Mouse (Mus musculus) erythroblast, adult 5-6 weeks (primary cell): ENCODE data around the gene Rtp2. TPM values are rescaled to one million over a fixed set of nuclear protein-coding genes. Genes with fewer than 3 reads are reported as not detected.
A peak's percentile ranks its signal among the peaks of the same experiment; 100 is the strongest.

Experiments
- ATAC-seq: replicated peaks from 2 replicates; pipeline ENCODE4 v1.8.0; 2016; ENCODE audit warnings: moderate number of reproducible peaks, mild to moderate bottlenecking, moderate TSS enrichment, inconsistent platforms; ENCODE audit not compliant: poor library complexity, low FRiP score, severe bottlenecking
- total RNA-seq, 2 experiments: library from RNA; stranded (forward) in 1 of 2; stranded (reverse) in 1 of 2; fragments of 150-400 nt in 1 of 2; fragments of 200-764, 138-1000 nt in 1 of 2; gene quantifications; 2 replicates each; pipeline versions ENCODE4 v1.2.3 to v1.2.4; 2015 to 2017; ENCODE audit warnings: low replicate concordance in 2 of 2

The Rtp2 gene
- total RNA-seq (2015; ENCODE audit: low replicate concordance) (not detected in 2 replicates), total RNA-seq (2017; ENCODE audit: low replicate concordance) (not detected in 2 replicates)

- ATAC-seq = no peak
Observed at GRCm38 (mm10) chr16:23932294-23932693, at the start of gene Rtp2. Gene Rtp2, minus strand, starts transcription at chr16:23932394.

- no peak for ATAC-seq
Observed at GRCm38 (mm10) chr16:23980991-23981720, 49.0 kb upstream of the Rtp2 start.

DNA sequence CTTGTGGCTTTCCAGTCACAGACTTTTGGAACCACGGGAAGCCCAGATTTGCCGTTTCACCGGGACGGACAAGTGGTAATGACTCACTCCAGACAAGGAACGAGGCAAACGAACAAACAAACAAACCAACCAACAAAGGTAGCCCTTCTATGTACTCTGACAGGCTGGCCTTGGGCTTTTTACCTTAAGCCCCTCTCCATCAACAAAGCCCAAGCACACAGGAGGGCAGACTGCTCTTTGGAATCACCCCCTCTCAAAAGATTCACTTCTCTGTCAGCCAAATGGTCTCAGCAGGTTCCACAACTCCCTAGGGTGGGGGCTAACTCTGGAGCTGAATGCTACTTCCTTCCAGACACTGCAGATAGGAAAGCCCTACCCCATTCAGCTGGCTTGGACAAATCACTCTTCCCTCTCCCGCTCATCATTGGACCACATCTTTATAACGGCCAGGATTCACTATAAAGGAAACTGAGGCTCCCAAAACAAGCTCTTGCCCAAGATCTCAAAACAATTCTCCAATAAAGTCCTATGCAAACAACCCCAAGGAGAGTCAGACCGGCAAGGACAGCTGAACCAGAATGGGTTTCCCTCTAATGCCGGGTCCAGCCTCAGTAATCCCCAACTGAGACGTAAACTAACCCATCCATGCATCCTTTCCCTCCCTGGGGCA, 48.1 kb upstream of the Rtp2 start:
- no peak for ATAC-seq

DNA sequence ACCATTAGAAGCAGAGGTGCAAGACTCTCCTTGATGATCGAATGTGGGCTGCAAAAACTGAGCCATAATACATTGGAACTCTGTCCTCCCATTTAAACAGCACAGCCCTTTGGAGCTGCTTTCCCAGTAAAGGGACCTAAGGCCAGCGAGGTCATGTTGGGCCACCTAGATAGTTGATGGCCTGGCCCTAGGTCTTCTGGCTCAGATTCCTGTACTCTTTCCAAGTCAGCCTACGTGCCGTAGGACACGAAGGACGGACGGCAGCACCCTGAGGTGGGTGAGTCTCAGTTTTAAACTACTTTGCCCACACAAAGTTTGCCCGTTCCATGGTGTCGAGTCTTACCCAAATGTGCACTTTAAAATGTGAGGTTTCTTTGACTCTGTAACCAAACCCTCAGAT, 47.3 kb upstream of the Rtp2 start:
- ATAC-seq = no peak

DNA sequence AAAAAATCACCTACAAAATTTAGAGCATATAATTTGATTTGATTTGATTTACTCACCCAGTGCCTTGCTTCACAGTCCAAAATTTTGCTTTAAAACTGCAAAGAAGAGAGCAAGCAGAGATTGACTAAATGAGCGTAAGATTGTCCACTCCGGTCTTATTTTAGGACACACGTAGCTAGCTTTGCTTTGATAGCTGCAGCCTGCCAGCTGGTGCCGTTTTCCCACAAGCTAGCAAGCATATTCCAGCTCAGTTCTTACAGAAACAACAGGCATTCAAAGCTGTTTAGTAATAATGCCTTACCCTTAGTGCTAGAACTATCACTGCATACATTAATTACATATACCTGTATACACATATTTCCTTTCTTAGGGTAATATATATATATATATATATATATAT, 46.3 kb upstream of the Rtp2 start:
- no peak for ATAC-seq

DNA sequence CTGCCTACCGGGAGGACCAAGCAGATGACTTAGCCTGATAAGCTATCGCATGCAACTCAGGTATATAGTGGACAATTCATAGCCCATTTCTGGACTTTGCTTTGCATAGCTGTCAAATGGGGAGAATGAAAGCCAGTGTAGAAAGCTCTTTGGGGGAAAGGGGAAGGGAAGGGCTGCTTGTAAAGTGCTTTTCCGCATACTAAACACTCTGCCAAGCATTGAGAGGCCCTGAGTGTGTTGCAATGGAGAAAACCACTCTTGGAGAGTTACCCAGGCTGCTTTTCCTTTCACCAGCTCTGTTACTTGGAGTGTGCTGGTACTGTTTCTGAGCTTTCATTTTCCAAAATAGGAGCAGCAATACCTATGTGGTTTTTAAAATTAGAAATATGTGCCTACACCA, 45.5 kb upstream of the Rtp2 start:
- ATAC-seq = no peak

DNA sequence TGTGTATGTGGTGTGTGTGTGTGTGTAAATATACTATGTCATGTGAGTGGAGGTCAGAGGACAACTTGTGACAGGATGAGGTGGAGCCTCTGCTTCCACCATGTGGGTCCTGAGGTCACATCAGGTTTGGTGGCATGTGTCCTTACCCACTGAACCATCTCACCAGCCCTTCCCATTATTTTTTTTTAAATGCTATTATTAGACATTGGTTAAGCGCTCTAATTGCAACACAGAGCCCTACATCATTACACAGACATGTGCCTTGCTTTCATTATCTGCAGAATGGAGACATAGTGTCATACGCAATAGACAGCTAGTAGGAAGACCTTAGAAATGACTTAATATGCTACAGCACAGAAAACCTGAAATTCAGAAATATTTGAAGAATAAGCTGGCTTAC, 44.0 kb upstream of the Rtp2 start:
- no peak for ATAC-seq

DNA sequence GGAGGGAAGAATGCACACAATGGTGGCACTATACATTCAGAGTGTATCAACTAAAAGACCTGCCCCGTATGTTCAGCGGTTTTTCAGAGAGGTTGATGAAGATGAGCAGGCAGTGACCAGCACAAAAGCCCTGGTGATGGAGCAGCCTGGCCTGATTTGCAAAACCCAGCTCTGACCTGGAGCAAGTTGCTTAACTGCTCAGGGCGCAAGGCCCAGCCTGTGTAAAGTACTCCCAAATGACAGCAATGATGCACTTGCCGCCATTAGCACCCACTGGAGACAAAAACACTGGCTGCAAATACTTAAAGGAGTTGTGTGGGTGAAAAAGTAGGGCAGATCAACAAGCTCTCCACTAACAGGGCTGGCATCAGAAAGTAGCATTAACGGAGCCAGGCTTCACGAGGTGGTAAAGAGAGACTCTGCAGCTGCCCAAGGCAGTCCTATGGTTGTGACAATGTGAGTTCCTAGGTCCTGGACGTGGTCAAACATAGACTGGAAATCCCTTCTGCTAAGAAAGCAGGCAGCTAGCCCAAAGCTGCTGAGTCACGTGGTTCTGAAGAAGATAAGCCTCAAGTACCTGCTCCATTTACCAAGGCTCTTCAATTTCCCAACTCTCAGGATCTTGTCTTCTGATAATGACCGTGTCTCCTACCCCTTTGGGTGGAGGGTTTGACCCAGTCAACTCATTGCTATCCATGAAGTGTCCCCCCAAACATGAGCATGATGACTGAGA, 41.6 kb upstream of the Rtp2 start:
- ATAC-seq = no peak

DNA sequence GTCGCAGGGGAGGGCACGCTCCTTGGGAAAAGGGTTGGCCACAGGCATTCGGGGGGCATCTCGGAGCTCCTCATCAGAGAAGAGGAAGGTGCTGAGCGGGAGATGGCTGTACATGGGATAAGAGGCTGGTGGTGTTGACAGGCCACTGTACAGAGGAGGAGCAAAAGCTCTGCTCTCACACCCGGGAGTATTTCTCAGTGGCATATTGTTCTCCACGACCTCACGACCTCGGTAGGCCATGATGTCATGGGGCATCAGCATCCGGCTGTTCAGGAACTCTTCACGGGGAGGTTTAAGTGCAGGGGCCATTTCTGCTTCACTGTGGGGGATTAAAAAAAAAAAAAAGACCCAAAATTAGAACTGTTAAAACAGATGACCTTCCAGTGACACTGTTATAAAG, 40.7 kb upstream of the Rtp2 start:
- no peak for ATAC-seq

DNA sequence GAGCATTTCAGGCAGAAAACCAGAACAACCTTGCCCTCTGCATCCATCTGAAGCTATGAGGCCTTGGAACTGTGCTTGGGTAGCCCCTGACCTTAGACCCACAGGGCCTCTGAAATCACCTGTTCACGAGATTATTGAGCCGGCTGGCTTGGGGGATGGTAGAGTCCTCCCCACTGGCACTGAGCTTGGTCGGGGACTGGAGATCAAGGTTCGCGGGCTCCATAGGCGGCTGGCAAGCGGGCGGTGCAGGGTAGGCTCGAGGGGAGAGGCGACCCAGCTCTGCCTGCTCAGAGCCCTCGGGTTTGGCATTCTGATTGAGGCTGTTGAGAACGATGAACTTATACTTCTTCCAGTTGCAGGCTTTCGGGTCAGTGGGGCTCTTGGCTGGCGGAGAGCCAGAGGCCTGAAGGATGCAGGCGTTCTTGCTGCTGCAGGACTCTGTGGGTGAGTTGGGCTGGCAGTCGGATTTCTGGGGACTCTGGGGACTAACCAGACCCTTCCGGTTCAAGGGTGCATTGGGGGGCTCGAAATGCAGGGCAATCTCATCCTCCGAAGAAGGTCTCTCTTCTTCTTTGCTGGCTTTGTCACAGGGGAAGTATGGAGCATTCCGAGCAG, 40.0 kb upstream of the Rtp2 start:
- no peak for ATAC-seq

DNA sequence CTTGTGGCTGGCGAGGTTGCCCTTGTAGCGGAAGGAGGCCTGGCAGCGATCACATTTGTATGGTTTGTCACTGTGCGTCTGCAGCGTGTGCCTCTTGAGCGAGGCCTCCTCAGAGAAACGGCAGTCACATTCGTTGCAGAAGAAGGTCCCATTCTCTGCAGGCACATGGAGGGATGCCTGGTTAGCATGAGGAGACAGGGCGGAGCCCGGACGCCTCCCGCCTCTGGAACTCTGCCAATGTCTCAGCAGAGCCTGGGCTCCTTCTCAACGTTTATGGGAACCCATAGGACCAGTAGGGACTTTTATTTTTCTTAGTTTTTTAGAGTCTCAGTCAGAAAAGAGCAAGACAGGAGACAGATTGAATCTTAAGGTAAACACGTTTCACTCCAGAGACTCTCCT, 37.7 kb upstream of the Rtp2 start:
- no peak for ATAC-seq

GRCm38 (mm10) chr16:23968888-23969287, 36.7 kb upstream of the Rtp2 start:
- no peak for ATAC-seq

- ATAC-seq = peak; percentile 76
Observed at GRCm38 (mm10) chr16:23967301-23967700, 35.1 kb upstream of the Rtp2 start.

GRCm38 (mm10) chr16:23966066-23966465, 33.9 kb upstream of the Rtp2 start:
- ATAC-seq = no peak

- ATAC-seq = no peak
Observed at GRCm38 (mm10) chr16:23964706-23965367, 32.6 kb upstream of the Rtp2 start.

DNA sequence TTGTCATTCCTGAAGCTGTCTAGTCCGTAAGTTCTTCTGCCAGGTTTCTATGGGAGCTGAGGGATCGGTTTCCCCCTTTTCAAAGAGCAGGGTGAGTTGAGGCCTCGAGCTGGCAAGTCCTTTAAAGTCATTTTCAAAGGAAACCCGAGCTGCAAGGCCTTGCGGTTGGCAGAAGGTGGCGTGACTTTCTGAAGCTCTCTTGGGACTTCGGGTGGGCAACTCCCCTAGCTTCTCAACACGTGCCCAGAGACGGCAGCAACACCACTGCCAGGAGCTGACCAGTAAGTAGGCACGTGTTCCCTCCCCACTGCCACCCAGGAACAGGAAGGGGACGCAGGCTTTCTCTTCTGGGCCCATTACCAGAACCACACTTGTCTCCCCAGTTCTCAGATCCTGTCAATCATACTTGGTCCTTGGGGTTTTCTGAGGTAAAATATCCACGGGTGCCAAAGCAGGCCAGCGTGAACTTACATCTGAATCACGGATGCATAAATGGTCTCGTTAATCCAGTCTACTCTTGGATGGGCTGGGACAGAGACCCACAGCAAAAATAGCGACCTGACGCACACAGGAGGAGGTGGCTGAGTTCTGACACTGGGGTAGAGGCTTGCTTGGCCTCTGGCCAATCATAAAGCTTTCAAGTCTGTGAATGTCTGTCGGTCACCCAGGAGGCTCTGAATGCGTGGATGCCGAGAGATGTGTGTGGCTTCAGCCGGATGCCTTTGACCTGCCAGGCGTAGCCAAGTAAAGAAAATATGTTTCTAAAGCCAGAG, 31.9 kb upstream of the Rtp2 start:
- no peak for ATAC-seq

- ATAC-seq = no peak
Observed at GRCm38 (mm10) chr16:23962401-23962800, 30.2 kb upstream of the Rtp2 start.

GRCm38 (mm10) chr16:23958938-23959337, 26.7 kb upstream of the Rtp2 start:
- no peak for ATAC-seq

- no peak for ATAC-seq
Observed at GRCm38 (mm10) chr16:23953959-23954260, 21.7 kb upstream of the Rtp2 start.
